ENCODE assay signal across 19 mouse cellular contexts in genomic region chr4:94106941-94107340, GRCm38 (mm10).
"Had no signal": no experiment of that assay in that cellular context is flagged by ENCODE, and none has a peak within 500 bp of the region (broad histone marks: within the 10 kb centered on the region; RNA-seq: fewer than 3 reads in every experiment).

No protein-coding gene starts in this region.

- ATAC-seq: midbrain, embryonic 16.5 days had no signal

- H3K4me3 ChIP-seq: midbrain, embryonic 10.5 days; midbrain, embryonic 12.5 days; myocyte; neural tube, embryonic 13.5 days; neural tube, embryonic 15.5 days; stomach, embryonic 15.5 days had no signal

- H3K4me2 ChIP-seq: lung, embryonic 14.5 days; midbrain, embryonic 12.5 days; neural tube, embryonic 13.5 days; neural tube, embryonic 15.5 days; stomach, embryonic 15.5 days had no signal

- H3K27ac ChIP-seq: midbrain, embryonic 10.5 days; midbrain, embryonic 12.5 days; neural tube, embryonic 13.5 days; neural tube, embryonic 15.5 days; stomach, embryonic 15.5 days; stomach, postnatal 0 days had no signal

- H3K9me3 ChIP-seq: midbrain, embryonic 10.5 days; midbrain, embryonic 12.5 days; neural tube, embryonic 13.5 days; neural tube, embryonic 15.5 days; stomach, embryonic 15.5 days had no signal

- H3K9ac ChIP-seq: lung, embryonic 14.5 days; midbrain, embryonic 12.5 days; neural tube, embryonic 13.5 days; neural tube, embryonic 15.5 days; stomach, embryonic 15.5 days had no signal

- DNase-seq: lung, adult 18-20 months; lung, embryonic 14.5 days; lung, postnatal 10 days; lung, postnatal 4 days; midbrain, embryonic 14.5 days; retina, postnatal 1 day; right cerebral cortex, adult 18-20 months; right cerebral cortex, postnatal 14 days; thymus, adult 2 months; thymus, postnatal 25 days; thymus, postnatal 4 days had no signal

- H3K27me3 ChIP-seq: midbrain, embryonic 12.5 days; neural tube, embryonic 13.5 days; neural tube, embryonic 15.5 days; stomach, embryonic 15.5 days had no signal

- H3K4me1 ChIP-seq: midbrain, embryonic 10.5 days; midbrain, embryonic 12.5 days; neural tube, embryonic 13.5 days; neural tube, embryonic 15.5 days; stomach, embryonic 15.5 days had no signal

- H3K36me3 ChIP-seq: midbrain, embryonic 10.5 days; midbrain, embryonic 12.5 days; neural tube, embryonic 13.5 days; neural tube, embryonic 15.5 days; stomach, embryonic 15.5 days had no signal
